8 mouse cellular contexts compared by ENCODE assay signal in the genomic region with DNA sequence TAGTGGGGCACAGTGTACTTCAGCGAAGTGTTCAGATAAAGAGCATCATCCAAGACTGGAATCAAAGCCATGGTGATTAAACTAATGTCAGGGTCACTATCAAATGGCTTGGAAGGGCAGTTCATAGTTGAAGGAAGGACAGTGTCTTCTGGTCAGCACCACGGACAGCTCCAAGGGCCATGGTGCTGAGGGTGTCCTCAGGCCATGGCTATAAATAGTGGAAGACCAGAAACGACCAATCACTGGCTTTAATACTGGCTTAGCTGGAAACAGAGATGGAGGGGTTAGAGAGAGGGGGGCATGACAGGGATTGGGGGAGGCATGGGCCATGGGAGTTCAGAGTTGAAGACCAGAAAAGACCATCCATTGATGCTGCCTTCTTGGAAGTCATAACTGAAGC.
A peak's percentile ranks its signal among the peaks of the same experiment; 100 is the strongest.
DNase-seq lines count a peak whose midpoint lies in the region; ATAC-seq and TF ChIP-seq lines count a peak whose summit lies in the region.
"Had no signal": no experiment of that assay in that cellular context is flagged by ENCODE, and none has a peak within 500 bp of the region (broad histone marks: within the 10 kb centered on the region; RNA-seq: fewer than 3 reads in every experiment).

No protein-coding gene starts in this region.

- H3K4me2 ChIP-seq in embryonic facial prominence, embryonic 14.5 days (ENCODE audit: low read depth, low read length): no peak overlapping the region
- H3K4me2 ChIP-seq in myocyte (ENCODE audit: low read depth): no peak overlapping the region
- H3K4me2 ChIP-seq: embryonic facial prominence, embryonic 15.5 days had no signal

- no peaks in the 10 kb centered on the region for H3K79me2 ChIP-seq in myocyte (ENCODE audit: control insufficient read depth, insufficient read depth)

- no peaks in the 10 kb centered on the region; the same call in 1 of the 2 replicates for H3K27me3 ChIP-seq in G1E (ENCODE audit: insufficient read depth, low read length)
- H3K27me3 ChIP-seq in embryonic facial prominence, embryonic 14.5 days (replicated peaks; ENCODE audit: control insufficient read depth, insufficient read depth, low read length): no peaks in the 10 kb centered on the region
- no peaks in the 10 kb centered on the region for H3K27me3 ChIP-seq in myocyte (ENCODE audit: control insufficient read depth, insufficient read depth, insufficient read length)
- H3K27me3 ChIP-seq: embryonic facial prominence, embryonic 15.5 days had no signal

- TF ChIP-seq POLR2A in myocyte (IDR thresholded peaks at IDR 0.05; ENCODE audit: insufficient read length, low read depth): no peak

- no peak overlapping the region for H3K4me3 ChIP-seq in G1E (ENCODE audit: low read depth, low read length)
- H3K4me3 ChIP-seq in embryonic facial prominence, embryonic 14.5 days (ENCODE audit: low read depth, low read length): no peak overlapping the region
- no peak overlapping the region for H3K4me3 ChIP-seq in myocyte
- H3K4me3 ChIP-seq: embryonic facial prominence, embryonic 15.5 days had no signal

- H3K9me3 ChIP-seq in G1E (replicated peaks): no peaks in the 10 kb centered on the region
- H3K9me3 ChIP-seq in embryonic facial prominence, embryonic 14.5 days (ENCODE audit: control insufficient read depth, low read length): no peaks in the 10 kb centered on the region
- H3K9me3 ChIP-seq: embryonic facial prominence, embryonic 15.5 days had no signal

- DNase-seq in 416B (ENCODE audit: low read depth): peak; percentile 50
- DNase-seq in G1E (ENCODE audit: low spot score): peak; percentile 54
- DNase-seq in embryonic facial prominence, embryonic 14.5 days (ENCODE audit: low spot score): peak; percentile 68
- peak; percentile 87 for DNase-seq in kidney, postnatal 10 days
- no peak for DNase-seq in layer of hippocampus, postnatal 14 days (ENCODE audit: low spot score in 2 of 2)
- no peak for DNase-seq in thymus, postnatal 10 days (ENCODE audit: low spot score in 2 of 2)

- no peak overlapping the region for H3K9ac ChIP-seq in embryonic facial prominence, embryonic 14.5 days (ENCODE audit: low read depth, low read length)
- H3K9ac ChIP-seq: embryonic facial prominence, embryonic 15.5 days had no signal

- H3K4me1 ChIP-seq in G1E (ENCODE audit: insufficient read depth, low read depth, low read length): no peaks in the 10 kb centered on the region
- no peaks in the 10 kb centered on the region for H3K4me1 ChIP-seq in embryonic facial prominence, embryonic 14.5 days (ENCODE audit: control insufficient read depth, insufficient read depth, low read length)
- H3K4me1 ChIP-seq: embryonic facial prominence, embryonic 15.5 days had no signal

- no peak; the same call in 1 of the 2 replicates for ATAC-seq in G1E (ENCODE audit: extremely low read depth, insufficient number of reproducible peaks, low FRiP score, poor library complexity, severe bottlenecking)
- ATAC-seq in embryonic facial prominence, embryonic 14.5 days (ENCODE audit: low read depth): no peak

- WGBS in embryonic facial prominence, embryonic 14.5 days: 16% methylated on average over 3 of the region's 3 CpGs

- H3K36me3 ChIP-seq in G1E (replicated peaks): no peaks in the 10 kb centered on the region
- no peaks in the 10 kb centered on the region for H3K36me3 ChIP-seq in embryonic facial prominence, embryonic 14.5 days (ENCODE audit: control insufficient read depth, insufficient read depth, low read length)
- no peaks in the 10 kb centered on the region for H3K36me3 ChIP-seq in myocyte (ENCODE audit: control insufficient read depth, insufficient read depth)
- H3K36me3 ChIP-seq: embryonic facial prominence, embryonic 15.5 days had no signal

- H3ac ChIP-seq in myocyte (ENCODE audit: control insufficient read depth, insufficient read length): no peak overlapping the region

- H3K27ac ChIP-seq in embryonic facial prominence, embryonic 14.5 days (replicated peaks; ENCODE audit: low read depth, low read length): no peak overlapping the region
- H3K27ac ChIP-seq: embryonic facial prominence, embryonic 15.5 days had no signal

- no peak for TF ChIP-seq CTCF in G1E (IDR thresholded peaks at IDR 0.05; ENCODE audit: low read depth, low read length)

TF ChIP-seq in myocyte, 11 proteins besides CTCF, POLR2A, EP300 and RAD21:
- no peak for TF ChIP-seq MAX (IDR thresholded peaks at IDR 0.05; ENCODE audit: low read depth)
- TF ChIP-seq REST (IDR thresholded peaks at IDR 0.05; ENCODE audit: insufficient read depth, insufficient read length): peak; percentile 98
- TF ChIP-seq CEBPB (IDR thresholded peaks at IDR 0.05; ENCODE audit: insufficient read depth, poor library complexity, severe bottlenecking): no peak
- no peak for TF ChIP-seq USF1 (IDR thresholded peaks at IDR 0.05; ENCODE audit: low read depth)

Comparison
In these comparisons a context has a peak if more than half of its experiments do, and no peak if none do; other contexts are left out.
1. DNase-seq: peak in 416B (single experiment), G1E (single experiment), embryonic facial prominence, embryonic 14.5 days (single experiment) and kidney, postnatal 10 days (single experiment); none in layer of hippocampus, postnatal 14 days (0 of 2) and thymus, postnatal 10 days (0 of 2).